Mouse (Mus musculus): Measurements from ENCODE around the gene Gm4969.

DNA sequence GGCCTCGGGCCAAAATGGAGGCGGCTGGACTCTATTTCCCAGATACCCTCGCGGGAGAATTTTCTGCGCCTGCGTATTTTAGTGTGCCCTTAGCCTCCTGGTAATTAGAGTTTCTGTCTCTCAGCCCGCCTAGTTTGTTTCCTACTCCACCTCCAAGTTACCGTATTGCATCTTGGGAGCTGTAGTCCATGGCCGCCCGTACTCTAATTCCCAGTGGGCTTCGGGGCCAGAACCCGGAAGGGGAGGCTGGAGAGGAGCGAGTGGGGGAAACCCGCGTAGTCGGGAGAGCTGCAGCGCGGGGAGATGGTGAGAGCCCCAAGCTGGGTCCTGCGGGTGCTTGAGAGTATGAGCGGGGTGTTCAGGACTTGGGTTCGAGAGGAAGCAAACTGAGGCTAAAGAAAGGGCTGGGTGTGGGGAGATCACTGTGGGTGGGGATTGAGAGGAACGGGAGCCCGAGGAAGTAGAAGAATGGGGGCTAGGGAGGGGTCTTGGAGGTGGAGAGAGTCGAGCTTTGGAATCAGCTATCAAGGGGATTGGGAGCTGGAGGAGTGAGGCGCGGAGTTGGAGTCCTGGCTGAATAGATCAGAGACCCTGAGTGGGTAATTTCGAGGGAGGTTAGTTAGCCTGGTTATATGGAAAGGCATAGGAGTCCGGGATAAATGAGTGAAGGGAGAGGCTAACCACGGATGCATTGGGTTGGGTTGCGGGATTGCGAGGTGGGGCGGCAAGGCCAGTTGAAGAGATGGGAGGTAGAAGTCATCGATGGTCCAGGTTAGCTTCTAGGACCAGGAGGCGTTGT, 1.7 kb upstream of the Gm4969 start, which contains the start of gene Fbxo46:
- TF ChIP-seq CTCF (conservative IDR thresholded peaks at IDR 0.05; ENCODE audit: low read length) (no peak), NANOG (IDR thresholded peaks at IDR 0.05; ENCODE audit: borderline replicate concordance, low read length) (no peak), POU5F1 (IDR thresholded peaks at IDR 0.05; ENCODE audit: borderline replicate concordance, low read length) (no peak)
